Mouse (Mus musculus): Measurements from ENCODE around the gene Hebp1.

The Hebp1 gene

DNA sequence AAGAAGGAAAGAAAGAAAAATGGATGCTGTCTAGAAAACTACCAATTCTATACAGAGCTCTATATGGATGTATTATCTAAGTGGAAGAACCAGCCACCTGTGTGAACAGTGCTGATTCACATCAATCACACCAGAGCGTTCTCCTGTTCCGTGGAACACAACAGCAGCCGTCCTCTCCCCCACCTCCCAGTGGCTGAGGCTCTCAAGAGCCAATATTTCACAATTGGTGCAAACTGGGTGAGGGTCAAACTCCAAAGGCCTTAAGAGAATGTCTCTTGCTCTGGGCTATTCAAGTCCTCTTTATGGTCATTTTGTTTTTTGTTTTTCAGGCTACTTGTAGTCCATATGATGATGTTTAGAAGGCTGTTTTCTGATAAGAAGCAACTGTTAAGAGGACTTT lies 32.6 kb downstream of the Hebp1 start:
- in situ Hi-C loops (cut with MboI; ENCODE audit: low sequenced_read_pairs), result no loop called here

DNA sequence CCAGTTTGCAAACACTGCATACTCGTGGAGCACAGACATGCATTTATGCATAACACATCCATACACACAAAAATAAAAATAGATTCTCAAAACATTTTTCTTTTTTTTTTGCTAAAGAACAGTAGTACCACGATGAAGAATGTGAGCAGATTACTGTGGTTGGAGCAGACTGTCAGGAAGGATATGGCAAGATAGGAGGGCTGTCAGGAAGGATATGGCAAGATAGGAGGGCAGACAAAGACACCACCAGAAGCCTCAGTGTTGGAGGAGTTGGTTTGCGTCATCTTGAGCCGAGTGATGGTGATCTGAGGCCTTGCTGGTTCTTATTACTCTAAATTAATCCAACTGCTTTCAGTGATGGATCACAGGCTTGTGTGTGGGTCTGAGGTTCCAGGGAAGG lies 35.0 kb downstream of the Hebp1 start:
- in situ Hi-C loops (cut with MboI; ENCODE audit: low sequenced_read_pairs), result no loop called here

DNA sequence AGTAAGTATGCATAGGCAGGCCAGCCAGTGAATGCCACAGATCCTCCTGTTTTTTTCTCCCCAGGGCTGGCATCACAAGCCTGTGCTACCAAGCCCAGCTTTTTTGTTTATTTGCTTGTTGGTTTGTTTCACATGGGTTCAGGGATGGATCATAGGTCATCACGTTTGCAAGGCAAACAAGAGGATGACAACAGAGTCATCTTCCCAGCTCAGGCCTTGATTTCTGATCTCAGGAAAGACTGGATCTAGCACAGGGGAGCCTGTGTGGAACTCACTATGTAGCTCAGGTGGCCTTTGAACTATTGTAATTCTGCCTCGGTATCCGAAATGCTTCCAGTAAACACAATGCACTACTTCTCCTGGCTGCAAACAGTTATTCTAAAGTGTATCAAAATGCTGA lies 35.5 kb downstream of the Hebp1 start:
- in situ Hi-C loops (cut with MboI; ENCODE audit: low sequenced_read_pairs), result no loop called here

DNA sequence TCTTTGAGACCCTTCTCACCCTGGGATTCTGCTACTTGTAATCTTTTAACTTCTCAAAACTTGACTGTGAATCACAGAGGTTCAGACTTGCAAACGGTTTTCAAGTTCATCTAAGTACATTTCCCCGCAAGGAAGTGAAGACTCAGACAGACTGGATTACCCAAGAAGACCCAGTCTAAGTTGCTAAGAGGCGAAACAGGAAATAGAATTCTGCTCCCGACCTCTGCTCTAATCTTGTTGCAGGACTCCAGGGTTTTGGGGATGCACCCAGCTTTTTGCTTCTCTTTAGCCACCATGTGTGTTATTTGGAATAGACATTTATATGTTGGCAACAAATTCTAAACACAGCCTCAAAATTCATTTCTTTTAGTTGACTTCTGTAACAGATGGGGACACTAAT lies 36.5 kb downstream of the Hebp1 start:
- in situ Hi-C loops (cut with MboI; ENCODE audit: low sequenced_read_pairs), result no loop called here

DNA sequence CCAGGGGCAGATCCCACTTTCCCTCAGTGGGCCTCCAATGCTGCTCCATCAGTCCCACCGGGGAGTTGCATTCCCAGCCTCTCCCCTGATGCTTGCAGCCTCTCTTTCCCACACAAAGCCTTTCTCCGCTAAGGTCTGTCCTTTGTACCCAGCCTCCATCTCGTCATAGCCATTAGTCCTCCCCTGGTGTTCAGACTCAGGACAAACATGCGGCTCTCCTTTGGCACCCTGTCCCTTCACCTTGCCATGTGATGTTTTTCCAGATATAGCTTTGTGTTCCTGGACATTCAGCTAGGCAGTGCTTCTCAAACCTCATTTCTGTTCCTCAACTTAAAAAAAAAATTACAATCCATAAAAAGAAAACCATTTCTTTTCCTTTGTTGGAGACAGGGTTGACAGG lies 39.3 kb downstream of the Hebp1 start:
- in situ Hi-C loops (cut with MboI; ENCODE audit: low sequenced_read_pairs), result loop anchor here (10.0 kb wide), 1 partner anchor 206 kb away; the partner anchor contains the start of gene Emp1

DNA sequence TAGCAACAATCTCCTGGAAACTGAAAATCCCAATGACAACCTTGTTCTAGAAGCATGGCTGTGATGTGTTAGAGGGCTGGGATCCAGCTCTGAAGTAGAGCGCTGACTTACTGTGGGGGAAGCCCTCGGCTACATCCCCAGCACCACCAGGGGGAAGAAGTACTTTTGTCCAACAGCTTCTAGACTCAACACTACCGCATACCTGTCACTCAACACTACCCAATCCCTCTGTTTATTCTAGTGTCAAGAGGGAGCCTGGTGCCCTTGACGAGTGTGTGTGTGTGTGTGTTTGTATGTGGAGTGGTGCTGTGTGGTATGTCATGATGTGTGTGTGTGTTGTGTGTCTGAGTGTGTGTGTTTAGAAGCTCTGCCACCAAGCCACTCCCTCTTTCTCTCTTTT lies 40.3 kb downstream of the Hebp1 start:
- in situ Hi-C loops (cut with MboI; ENCODE audit: low sequenced_read_pairs), result loop anchor here (10.0 kb wide), 1 partner anchor 207 kb away; the partner anchor contains the start of gene Emp1

DNA sequence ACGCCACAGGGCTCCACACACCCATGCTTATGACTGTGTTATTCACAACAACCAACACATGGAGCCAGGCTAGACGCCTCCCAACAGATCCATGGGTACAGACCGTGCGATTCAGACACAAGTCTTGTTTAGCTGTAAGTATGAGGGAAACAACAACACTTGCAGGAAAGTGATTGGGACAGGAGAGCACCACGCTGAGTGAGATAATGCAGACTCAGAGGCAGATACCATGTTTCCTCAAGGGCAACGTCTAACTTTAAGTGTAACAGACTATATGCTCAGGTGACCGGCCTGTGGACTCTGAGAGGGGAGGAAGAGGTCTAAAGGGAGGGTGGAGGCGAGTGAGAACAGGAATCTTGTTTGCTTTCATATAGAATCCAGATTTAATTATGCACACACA lies 41.2 kb downstream of the Hebp1 start:
- in situ Hi-C loops (cut with MboI; ENCODE audit: low sequenced_read_pairs), result loop anchor here (10.0 kb wide), 1 partner anchor 208 kb away; the partner anchor contains the start of gene Emp1

DNA sequence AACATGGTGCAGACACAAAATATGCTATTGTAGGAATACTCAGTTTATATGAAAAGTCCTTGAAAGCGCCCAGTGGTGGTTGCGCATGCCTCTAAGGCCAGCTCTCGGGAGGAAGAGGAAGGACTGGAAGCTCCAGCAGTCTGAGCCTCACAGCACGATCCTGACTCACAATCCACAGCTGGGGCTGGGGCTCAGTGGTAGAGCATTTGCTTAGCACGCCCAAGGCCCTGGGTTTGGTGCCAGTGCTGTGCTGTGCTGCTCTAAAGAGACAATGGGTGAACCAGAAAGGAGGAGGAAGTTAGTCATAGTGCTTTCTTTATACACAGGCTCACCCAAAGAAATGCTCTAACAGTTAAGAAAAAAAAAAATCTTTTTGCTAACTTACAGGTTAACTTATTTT lies 44.1 kb downstream of the Hebp1 start:
- in situ Hi-C loops (cut with MboI; ENCODE audit: low sequenced_read_pairs), result loop anchor here (10.0 kb wide), 1 partner anchor 211 kb away; the partner anchor contains the start of gene Emp1

DNA sequence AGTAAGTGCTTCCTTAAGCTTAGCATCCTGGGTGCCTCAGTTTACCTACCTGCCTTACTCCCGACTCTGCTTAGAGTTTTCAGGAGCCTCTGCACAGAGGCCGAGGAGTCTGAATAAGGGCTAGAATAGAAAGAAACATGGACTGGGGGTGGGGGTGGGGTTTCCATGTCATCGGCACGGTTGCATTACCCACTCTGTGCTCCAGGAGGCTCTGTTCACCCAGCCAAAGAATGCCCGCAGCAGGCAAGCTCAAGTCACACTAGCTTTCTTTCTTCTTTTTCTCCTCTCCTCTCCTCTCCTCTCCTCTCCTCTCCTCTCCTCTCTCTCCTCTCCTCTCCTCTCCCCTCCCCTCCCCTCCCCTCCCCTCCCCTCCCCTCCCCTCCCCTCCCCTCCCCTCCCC lies 47.5 kb downstream of the Hebp1 start:
- in situ Hi-C loops (cut with MboI; ENCODE audit: low sequenced_read_pairs), result loop anchor here (10.0 kb wide), 1 partner anchor 214 kb away; the partner anchor contains the start of gene Emp1

DNA sequence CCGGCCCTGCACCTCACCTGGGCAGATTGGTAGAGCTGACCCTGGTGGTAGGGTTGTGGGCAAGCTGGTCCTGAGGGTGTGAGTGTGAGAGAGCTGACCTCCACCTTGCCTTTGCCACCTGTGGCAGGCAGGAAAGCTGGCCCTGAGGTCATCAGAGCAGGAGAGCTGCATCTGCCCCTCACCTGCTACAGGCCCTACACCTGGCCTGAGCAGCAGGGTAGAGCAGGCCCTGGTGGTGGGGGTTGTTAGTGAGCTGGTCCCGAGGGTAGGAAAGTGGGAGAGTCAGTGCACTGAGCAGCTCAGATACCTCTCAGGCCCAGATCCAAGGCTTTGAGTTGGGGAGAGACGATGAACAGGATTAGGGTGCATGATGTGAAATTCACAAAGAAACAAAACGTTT lies 48.1 kb downstream of the Hebp1 start:
- in situ Hi-C loops (cut with MboI; ENCODE audit: low sequenced_read_pairs), result loop anchor here (10.0 kb wide), 1 partner anchor 215 kb away; the partner anchor contains the start of gene Emp1

DNA sequence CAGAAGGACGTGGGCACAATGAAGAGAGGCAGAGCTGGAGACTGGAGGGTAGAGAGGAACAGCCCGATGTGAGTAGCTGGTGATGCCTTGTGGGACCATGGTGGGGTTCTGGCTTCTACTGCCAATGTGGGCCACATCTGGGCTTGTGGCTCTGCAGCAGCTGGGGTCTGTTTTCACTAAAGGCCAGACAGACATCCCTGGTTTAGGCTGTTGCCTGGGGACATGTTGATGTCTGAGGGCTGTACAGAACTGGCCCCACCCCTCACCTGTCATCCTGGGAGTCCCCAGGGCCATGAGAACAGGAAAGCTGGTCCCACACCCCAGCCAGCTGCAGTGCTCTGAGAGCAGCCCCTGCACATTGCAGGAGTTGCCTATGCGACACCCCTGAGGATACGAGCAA lies 48.6 kb downstream of the Hebp1 start:
- in situ Hi-C loops (cut with MboI; ENCODE audit: low sequenced_read_pairs), result no loop called here

DNA sequence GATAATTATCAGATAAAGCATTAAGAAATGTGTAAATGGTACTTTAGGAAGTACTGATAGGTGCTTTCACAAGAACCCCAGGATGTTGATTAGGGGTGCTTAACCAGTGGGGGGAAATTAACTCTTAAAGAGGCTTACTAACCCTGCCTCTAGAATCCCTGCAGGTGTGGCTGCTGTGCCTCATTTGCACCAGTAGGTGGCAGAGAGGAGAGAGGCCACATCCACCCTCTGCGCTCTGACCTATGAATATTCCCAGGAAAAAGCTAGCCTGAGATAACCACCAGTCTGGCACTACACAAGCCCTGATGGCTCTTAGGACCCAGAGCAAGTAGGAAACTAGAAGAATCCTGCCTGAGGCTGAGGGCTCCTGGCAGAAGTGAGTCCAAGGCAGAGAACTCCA lies 49.3 kb downstream of the Hebp1 start:
- in situ Hi-C loops (cut with MboI; ENCODE audit: low sequenced_read_pairs), result no loop called here

DNA sequence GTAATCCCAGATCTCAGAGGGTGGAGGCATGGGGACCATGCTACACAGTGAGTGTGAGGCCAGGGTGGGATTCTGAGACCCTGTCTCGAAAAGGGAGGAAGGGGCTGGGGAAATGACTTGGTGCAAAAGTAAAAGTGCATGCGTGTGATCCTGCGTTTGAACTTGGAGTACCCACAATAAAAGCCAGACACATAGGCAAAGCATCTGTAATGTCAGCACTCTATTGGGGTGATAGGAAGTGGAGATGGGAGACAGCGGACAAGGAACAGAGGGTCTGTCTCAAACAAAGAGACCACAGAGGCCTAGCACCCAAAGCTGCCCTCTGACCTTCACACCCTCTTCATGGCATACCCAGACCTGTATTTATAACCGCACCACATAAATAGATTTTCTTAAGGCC lies 51.8 kb downstream of the Hebp1 start:
- in situ Hi-C loops (cut with MboI; ENCODE audit: low sequenced_read_pairs), result no loop called here

DNA sequence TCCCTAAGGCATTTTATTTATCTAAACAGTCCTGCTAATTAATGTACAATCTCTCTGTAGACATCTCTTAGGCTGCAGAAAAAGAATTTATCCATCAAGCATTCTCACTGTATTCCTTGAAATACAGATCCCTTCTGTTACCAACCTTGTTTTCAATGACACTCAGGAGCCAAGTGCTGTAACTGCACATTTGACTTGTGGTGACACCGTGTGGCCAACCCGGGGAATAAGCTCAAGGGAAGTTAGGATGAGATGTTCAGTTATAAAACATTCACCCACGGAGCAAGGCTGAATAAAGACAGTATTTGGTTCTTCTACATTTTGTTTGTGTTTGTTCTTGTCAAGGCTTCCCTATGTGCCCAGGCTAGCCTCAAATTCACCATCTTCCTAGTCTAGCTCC lies 53.3 kb downstream of the Hebp1 start:
- in situ Hi-C loops (cut with MboI; ENCODE audit: low sequenced_read_pairs), result no loop called here

DNA sequence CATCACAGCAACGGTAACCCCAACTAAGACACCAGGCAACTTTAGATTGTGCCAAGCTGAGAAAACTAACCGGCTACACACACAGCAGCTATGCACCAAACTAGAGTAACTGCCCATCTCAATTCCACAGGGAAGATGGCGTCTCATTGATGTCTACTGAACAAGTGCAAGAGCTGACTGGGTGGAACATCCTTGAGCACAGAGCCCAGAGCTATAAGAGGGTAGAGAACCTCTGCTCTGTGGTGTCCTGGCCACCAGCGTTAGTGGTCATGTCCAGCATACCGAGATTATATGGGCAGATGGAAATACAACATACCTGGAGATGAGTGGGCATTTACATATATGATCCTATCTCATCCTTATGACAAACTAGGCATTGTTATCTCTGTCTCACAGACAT lies 54.7 kb downstream of the Hebp1 start:
- in situ Hi-C loops (cut with MboI; ENCODE audit: low sequenced_read_pairs), result no loop called here

DNA sequence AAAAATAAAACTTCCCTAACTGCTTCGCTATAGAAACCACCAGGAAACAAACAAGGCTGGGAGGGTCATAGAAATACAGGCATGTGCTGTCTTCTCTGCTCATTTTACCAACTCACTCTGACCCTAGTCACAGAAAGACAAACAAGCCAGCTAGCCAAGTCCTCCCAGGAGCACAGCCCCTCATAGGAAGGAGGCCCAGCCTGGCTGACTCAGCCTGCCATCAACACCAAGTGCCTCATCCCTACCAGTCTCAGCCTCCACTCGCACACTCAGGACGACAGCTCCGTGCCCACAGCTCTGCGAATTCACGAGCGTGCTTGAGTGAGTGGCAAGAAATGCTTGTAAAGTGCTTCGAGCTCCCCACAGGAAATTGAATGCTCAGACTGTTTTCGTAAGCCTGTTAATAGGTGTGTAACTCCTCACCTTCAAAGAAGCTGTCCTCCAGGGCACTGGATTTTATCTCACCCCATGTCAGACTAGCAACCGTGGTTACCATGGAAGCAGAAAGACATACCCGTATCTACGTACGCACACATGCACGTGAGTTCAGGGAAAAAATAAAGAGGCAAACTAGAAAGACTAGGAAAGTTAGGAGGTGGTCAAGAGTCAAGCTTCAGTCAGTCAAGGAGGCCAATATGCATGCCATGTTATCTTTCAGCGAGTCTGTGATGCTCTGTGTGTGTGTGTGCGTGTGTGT lies 56.2 kb downstream of the Hebp1 start:
- in situ Hi-C loops (cut with MboI; ENCODE audit: low sequenced_read_pairs), result no loop called here

DNA sequence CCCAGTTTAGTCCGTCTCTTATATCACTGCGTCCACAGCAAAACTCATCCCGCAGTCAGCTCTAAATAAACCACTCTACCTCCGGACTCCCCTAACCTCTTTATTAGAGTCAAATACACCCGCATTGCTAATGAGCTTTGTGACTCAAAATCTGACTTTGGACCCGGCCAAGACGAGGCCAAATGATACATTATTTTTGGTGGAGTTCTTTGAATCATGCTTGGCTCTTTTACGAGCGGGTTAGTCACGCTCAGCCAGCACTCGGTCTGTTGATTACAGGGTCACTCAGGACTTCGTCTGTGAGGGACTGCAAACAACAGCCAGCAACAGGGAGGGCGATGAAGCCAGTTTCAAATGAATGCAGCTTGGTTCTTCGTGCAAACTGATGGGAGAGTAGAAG lies 59.1 kb downstream of the Hebp1 start:
- in situ Hi-C loops (cut with MboI; ENCODE audit: low sequenced_read_pairs), result no loop called here

DNA sequence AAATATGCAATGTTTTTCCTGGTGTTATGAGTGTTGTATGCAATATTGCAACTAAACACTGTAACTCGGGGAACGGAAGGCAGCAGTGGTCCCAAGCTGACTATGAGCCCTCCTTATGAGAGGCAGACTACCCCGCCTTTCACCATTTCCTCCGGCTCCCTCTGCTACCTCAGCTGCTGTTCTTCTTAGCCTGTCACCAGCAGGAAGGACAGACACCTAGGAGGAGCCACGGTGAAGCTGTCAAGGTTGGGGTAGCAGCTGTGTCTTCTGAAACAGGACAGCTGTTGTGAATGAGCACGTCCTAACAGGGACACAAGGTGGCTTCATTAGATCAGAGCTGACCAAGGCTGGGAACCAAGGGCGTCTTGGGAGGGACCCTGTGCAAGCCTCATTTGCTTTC lies 59.6 kb downstream of the Hebp1 start:
- in situ Hi-C loops (cut with MboI; ENCODE audit: low sequenced_read_pairs), result no loop called here

DNA sequence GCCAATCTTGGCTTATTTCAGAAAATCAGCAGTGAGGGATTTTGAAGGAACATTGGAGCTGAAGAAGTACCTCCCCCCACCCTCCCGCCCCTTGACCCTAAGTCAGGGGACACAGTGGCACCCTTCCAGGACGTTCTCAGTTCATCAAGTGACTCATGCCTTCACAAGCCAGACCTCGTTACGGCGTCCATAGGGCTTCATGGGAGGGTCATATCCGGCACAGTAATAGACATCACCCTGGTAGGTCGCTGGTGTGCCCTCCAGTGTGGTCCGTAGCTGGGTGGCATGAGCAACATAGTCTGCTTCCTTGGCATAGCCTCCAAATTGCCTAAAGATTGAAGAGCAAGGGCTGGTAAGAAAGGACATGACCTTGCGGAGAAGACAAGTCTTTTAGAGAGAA lies 60.1 kb downstream of the Hebp1 start:
- in situ Hi-C loops (cut with MboI; ENCODE audit: low sequenced_read_pairs), result no loop called here

DNA sequence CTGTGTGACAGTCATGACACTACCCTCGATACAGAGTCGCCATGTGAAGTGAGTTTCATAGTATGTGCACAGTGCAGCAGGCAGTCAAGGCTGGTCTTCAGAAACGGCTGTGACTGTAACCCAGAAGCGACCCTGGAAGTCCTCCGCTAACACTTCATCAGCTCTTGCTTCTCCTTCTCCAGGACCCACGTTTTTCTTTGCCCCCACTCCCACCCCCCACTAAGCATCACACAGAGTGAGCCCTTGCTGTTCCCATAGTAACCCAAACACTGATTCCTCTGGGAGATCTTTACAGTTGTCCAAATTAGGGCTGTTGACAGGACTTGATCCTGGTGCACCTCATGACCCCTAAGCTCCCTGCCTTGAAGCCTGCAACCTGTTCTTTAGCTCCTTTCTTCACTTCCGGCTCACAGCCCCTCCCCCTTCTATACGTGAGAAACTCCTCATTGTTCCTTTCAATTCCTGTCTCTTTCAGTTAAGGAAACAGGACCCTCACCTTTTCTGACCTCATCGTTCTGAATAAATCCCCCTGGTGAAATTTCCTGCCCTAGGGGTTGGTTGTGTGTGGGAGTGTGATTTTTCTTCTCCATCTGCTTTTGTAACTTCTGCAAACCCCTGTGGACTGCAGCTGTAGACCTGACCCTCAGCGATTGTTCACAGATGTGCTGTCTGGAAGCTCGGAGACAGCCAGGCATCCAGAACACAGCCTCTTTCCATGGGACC lies 61.2 kb downstream of the Hebp1 start:
- in situ Hi-C loops (cut with MboI; ENCODE audit: low sequenced_read_pairs), result no loop called here

DNA sequence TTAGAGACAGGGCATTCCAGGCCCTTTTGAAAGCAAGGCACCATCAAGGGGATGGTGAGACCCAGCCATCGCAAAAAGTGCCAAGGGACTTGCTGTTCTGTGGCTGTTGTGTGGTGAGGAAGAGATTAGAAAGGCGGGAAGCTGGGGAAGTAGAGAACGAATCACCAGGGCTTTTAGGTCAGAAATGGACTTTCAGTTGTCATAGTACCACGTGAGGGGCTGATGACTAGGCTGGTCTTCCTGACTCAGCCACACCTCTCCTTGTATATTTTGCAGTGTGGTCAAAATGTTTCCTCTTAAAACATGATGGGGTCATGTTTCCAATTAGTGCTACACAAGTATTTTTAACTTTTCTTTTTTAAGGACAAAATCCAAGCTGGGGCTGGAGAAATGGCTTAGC lies 62.1 kb downstream of the Hebp1 start:
- in situ Hi-C loops (cut with MboI; ENCODE audit: low sequenced_read_pairs), result no loop called here

DNA sequence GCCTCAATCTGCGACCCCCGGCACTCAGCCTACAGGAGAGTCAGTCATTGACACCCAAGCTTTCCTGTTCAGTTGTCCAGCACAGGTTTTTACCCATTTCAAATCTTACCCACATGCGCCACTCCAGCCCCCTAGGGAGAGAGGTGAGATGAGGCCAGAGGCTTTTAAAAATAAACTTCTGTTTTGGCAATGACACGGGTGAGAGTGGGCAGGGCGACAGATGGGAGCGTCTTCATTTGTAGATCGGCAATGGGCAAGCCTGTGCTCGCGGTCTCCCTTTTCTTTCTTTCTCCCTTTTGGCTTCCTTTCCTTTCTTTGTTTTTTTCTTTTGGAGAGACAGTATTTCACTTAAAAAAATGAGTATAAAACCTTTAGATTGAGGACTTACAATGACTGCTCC lies 64.3 kb downstream of the Hebp1 start:
- in situ Hi-C loops (cut with MboI; ENCODE audit: low sequenced_read_pairs), result no loop called here

All from CH12F3 (cell line).